Mouse (Mus musculus): Measurements from ENCODE around the gene Rbm5. TPM values are rescaled to one million over a fixed set of nuclear protein-coding genes. Genes with fewer than 3 reads are reported as not detected.

Gene Rbm5
- total RNA-seq, 2 experiments from 2014 or later, result 141 to 159 TPM

DNA sequence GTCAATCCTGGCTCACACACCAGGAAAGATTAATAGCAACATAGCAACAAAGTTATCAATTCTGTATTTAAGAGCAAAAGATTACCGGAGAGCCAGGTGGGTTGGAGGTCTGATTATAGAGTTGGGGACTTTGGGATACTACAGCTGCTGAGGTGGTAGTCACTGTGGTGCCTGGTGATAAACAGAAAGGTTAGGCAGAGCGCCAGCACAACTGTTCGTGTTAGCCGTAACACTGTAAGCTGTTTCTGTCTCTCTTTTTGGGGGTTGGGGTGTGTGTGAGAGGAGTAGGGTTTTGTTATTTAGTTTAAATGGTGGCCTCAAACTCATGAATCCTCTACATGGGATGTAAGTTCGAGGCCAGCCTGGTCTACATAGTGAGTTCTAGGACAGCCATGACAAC, 20.4 kb downstream of the Rbm5 start:
- H3K4me3 ChIP-seq, result no peak overlapping the region
- DNase-seq (ENCODE audit: low spot score in 2 of 2), result no peak
- TF ChIP-seq CTCF (conservative IDR thresholded peaks at IDR 0.05), result no peak
- no peak overlapping the region for H3K27ac ChIP-seq

DNA sequence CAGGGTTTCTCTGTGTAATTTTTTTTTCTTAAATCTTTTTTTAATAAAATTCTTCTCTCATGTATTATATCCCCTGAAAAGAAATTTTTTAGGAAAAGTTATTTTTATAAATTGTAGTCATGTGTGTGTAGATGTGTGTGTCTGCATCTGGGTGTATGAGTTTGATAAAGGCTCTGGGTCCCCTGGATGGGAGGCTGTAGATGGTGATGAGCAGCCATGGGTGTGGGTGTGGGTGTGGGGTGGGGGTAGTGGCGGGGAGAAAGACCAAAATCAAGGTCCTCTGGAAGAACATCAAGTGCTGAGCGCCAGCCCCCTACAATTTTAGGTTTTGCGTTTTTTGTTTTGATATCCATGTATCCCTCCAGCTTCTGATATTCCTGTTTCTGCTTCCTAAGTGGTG, 22.7 kb downstream of the Rbm5 start:
- DNase-seq (ENCODE audit: low spot score in 2 of 2), result no peak
- Histone ChIP-seq H3K27ac (no peak overlapping the region), H3K4me3 (no peak overlapping the region)
- TF ChIP-seq CTCF (conservative IDR thresholded peaks at IDR 0.05), result no peak

DNA sequence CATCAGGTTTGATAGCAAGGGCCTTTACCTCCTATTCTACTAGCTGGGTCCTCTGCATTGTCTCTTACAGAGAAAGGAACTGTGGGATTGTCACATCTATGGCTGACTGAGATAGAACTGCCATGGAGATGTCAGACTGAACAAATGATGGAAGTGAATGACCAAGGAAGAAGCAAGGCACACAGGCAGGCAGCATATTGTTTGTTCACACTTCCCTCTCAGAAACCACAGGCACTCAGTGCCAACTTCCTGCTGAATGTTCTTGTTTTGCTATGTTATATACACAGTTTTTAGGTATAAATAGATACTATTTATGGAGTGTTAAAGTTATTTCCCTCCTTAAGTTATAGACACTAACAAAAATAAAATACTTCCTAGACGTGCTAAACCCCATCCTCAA, 23.5 kb downstream of the Rbm5 start:
- no peak for DNase-seq (ENCODE audit: low spot score in 2 of 2)
- TF ChIP-seq CTCF (conservative IDR thresholded peaks at IDR 0.05), result no peak
- H3K4me3 ChIP-seq, result no peak overlapping the region
- no peak overlapping the region for H3K27ac ChIP-seq

DNA sequence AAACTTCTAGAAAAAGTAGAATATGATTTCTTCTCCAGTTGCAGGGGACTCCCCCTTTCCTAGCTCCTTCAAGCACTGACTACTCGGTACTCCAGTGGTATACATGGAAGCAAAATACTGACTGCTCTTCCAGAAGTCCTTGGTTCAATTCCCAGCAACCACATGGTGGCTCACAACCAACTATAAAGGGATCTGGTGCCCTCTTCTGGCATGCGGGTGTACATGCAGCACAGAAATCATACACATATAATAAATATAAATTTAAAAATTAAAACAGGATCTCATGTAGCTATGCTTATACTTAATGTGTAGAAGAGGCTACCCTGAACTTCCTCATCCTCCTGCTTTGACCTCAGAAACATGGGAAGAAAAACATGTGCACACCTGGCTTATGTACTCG, 24.1 kb downstream of the Rbm5 start:
- TF ChIP-seq CTCF (conservative IDR thresholded peaks at IDR 0.05), result peak; percentile 67
- DNase-seq (ENCODE audit: low spot score in 2 of 2), result no peak
- Histone ChIP-seq H3K27ac (no peak overlapping the region), H3K4me3 (no peak overlapping the region)

DNA sequence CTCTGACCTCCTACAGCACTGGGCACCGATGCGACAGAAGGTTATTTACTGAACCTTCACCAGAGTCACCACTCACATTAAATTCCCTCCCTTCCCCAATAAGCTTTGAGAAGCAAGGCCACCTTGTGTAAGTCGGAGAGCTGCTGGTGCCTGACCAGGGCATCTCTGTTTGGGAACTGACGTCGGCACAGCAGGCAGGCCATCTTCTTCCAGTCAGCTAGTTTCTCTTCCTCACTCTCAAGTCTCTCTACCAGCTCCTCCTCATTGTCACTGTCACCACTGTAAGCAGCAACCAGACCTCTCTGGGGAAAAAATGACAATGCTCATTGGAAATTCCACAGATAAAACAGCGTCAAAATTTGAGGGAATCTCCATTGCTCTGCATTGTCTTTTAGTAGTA, 26.7 kb downstream of the Rbm5 start:
- Histone ChIP-seq H3K4me3 (no peak overlapping the region), H3K27ac (no peak overlapping the region)
- TF ChIP-seq CTCF (conservative IDR thresholded peaks at IDR 0.05), result no peak
- no peak for DNase-seq (ENCODE audit: low spot score in 2 of 2)

DNA sequence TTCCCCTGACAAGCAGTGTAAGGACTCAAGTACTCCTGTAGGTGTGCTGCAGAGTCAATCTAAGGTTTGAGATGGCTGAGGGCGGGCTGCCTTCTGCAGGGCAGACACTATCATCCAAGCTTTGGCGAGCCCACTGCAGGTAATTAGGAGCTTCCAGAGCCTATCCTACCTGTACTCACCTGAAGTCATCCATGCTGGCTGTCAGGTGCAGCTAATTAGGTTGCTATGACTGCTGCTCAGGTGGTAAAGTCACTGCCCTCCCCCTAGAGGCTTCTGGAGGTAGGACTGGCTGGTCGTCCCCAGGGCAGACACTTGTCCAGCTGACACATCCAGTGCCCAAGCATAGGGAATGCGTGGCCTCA, 32.0 kb downstream of the Rbm5 start:
- TF ChIP-seq CTCF (conservative IDR thresholded peaks at IDR 0.05), result peak; percentile 69
- no peak for DNase-seq (ENCODE audit: low spot score in 2 of 2)
- Histone ChIP-seq H3K4me3 (no peak overlapping the region), H3K27ac (no peak overlapping the region)

DNA sequence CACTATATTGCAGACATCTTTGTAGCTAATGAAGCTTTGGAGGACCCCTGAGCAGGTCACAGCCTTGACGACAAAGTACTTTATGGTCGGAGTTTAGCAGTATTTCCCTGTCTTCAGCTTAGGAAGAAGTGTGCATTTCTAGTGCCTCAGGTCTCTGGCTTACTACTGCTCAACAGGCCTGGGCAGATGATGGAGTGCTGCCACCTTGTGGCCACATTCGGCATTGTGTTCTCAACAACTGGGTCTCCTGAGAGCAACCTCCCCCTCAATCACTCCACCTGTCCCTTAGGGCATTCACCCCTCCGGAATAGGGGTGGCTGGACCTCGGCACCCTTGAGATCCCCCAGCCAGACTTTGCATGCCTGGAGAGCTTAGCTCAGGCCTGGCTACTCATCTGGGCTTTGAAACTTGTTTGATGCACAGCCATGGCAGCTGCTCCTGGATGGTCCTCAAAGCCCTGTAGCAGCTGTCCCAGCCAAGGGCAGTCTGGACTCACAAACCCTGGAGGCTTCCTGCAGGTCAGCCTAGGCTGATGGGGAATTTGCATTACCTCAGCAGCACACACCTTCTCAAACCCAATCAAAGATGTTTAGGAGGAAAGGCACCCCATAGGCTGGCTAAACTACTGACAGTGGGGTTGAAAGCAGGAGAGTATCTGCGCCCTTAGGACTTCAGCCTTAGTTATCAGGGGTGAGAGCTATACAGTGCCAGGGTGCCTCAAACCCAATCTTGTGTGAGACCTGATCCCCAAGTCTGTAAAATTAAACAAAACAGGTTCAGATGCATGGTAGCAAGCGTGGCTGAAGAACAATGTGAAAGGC, 32.6 kb downstream of the Rbm5 start:
- H3K4me3 ChIP-seq, result no peak overlapping the region
- DNase-seq (ENCODE audit: low spot score in 2 of 2), result peak; percentile 77 to 91
- H3K27ac ChIP-seq, result no peak overlapping the region
- TF ChIP-seq CTCF (conservative IDR thresholded peaks at IDR 0.05), result peak; percentile 96

DNA sequence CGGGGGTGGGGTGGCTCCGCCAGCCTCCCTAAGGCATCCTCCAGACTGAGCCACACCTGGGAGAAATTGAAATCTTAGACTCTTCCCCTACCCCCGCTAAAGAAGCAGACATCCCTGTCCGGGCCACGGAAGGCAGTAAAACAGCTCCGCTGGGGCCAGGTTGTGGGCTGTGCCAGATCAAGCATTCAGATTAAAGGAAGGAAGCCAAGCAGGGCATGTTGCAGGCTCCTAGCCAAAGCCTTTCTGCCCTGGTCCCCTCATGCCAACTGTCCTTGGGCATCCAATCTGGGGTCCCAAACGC, 34.7 kb downstream of the Rbm5 start:
- DNase-seq (ENCODE audit: low spot score in 2 of 2), result no peak
- no peak for TF ChIP-seq CTCF (conservative IDR thresholded peaks at IDR 0.05)
- no peak overlapping the region for H3K27ac ChIP-seq
- no peak overlapping the region for H3K4me3 ChIP-seq

DNA sequence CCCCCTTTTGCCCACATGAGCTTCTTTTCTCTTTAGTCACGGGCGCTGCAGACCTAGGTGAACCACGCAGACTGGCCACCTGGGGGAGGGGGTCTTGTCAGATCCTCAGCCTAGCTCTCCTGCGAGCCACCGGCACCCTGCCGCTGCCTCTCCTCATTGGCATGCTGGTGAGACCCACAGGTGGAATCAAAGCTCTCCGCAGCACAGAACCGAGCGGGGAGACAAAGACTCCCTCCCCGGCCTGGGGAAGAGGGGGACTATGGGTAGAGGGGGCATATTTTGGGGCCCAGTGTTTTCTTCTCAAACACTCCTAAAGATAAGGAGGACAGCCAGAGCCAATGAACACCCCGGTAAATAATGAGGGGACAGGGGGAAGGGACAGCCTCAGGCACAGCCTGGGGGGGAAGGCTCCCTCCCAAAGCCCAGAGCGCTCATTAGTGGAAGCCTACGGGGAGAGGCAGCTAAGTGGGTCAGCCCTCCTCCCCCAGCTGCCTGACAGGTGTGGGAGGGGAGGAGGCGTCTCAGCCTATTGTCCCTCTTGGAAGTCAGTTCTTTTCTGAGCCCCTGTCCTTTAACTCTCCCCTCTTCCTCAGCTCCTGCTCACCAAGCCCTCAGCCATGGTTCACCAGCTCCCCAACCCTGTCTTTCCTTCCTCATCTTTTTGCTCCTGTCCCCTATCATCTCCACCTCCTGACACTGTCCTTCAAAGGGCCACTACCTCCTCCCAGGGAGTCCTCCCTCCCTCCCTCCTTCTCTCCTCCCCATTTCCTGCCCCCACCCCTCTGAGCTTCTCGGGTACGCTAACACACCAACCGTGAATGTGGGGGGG, 35.2 kb downstream of the Rbm5 start:
- TF ChIP-seq CTCF (conservative IDR thresholded peaks at IDR 0.05), result no peak
- Histone ChIP-seq H3K4me3 (no peak overlapping the region), H3K27ac (no peak overlapping the region)
- DNase-seq (ENCODE audit: low spot score in 2 of 2), result no peak

DNA sequence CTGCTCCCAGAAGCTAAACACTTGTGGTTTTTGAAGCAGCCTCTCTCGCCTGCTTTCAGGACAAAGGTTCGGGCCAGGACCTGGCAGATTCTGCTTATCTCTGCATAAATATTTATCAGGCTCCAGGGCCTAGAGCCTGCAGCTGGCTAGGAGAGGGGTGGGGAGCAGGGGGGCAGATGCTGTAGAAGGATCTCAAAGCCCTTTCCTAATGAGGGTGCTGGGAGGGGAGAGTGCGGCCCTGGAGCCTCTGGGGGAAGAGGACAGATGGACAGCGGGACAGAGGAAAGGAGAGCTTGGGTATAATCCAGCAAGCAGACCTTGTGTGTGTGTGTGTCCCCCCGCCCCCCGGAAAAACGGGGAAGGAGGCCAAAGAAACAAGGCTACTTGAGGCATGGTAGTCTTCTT, 36.2 kb downstream of the Rbm5 start:
- no peak overlapping the region for H3K4me3 ChIP-seq
- no peak for DNase-seq (ENCODE audit: low spot score in 2 of 2)
- no peak overlapping the region for H3K27ac ChIP-seq
- TF ChIP-seq CTCF (conservative IDR thresholded peaks at IDR 0.05), result no peak

DNA sequence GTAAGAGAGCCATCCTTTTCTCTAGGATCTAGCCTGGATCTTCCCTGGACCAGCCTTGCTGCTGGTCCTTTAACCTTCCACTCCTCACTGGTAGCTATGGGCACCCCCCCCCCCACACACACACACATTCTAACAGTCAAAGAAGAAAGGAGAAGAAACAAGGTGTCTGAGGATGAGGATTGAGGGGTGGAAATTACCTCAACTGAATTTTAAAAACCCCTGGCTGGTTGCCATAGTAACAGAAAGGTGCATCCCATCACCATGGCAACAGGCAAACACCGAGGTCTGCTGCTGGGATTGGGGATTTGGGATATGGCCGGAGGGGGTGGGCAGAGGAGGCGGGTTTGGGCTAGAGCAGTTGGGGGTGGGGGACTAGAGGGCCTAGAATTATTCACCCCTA, 41.1 kb downstream of the Rbm5 start:
- Histone ChIP-seq H3K4me3 (no peak overlapping the region), H3K27ac (no peak overlapping the region)
- no peak for DNase-seq (ENCODE audit: low spot score in 2 of 2)
- TF ChIP-seq CTCF (conservative IDR thresholded peaks at IDR 0.05), result no peak

DNA sequence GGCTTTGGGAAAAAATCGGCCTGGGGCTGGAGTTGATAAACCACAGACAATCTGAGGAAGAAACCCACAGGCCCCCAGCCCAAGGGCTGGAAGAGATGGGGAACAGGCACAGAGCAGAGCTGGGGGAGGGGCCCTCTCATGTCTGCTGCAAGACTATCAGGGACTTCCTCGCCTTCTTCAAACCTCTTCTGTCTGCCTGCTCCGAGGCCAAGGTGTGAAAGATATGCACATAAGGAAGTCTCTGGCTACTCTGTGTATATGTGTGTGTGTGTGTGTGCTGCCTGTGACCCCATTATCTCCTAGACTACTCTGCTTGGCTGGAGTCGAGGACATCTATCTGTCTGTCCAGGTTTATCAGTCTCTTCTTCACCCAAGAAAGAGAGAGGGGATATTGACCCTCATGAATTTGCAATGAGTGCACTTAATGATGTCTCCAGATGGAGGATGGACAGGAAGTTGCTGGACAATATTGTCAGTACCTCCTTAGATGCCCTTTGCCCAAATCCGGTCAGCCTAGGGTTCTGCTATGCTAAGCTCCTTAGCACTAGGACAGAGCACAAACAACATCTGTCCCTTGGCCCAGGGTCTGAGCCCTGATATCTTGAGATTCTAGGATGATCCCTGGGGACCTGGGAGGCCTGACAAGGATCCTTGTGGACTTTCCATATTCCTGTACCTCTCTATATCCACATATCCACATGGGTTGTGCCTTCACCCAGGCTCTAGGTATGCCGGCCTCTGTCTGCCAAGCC, 41.7 kb downstream of the Rbm5 start:
- no peak overlapping the region for H3K27ac ChIP-seq
- TF ChIP-seq CTCF (conservative IDR thresholded peaks at IDR 0.05), result no peak
- DNase-seq (ENCODE audit: low spot score in 2 of 2), result no peak
- H3K4me3 ChIP-seq, result no peak overlapping the region

DNA sequence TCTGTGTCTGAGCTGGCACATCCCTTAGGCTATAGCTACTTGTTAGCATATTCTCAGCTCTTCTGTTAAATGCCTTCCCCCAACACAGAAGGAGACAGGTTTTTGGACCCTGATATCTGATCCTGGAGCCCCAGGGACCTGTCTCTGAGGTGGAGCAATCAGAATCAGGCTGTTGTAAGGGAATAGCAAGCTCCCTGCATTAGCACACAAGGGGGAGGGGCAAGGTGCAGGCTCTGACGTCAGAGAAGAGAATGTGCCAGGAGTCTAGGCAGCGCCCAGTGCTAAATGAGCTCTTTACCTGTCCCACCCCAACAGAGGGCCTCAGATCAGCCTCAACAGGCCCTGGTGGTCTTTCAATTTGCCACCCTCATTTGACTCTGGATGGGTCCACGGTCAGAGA, 43.8 kb downstream of the Rbm5 start:
- H3K27ac ChIP-seq, result no peak overlapping the region
- DNase-seq (ENCODE audit: low spot score in 2 of 2), result no peak
- TF ChIP-seq CTCF (conservative IDR thresholded peaks at IDR 0.05), result no peak
- H3K4me3 ChIP-seq, result no peak overlapping the region
